ENCODE assay signal across 13 mouse cellular contexts in genomic region chr19:16876458-16876770, GRCm38 (mm10). TPM values are rescaled to one million over a fixed set of nuclear protein-coding genes. Genes with fewer than 3 reads are reported as not detected.
A peak's percentile ranks its signal among the peaks of the same experiment; 100 is the strongest.
DNase-seq lines count a peak whose midpoint lies in the region; ATAC-seq and TF ChIP-seq lines count a peak whose summit lies in the region.
"Had no signal": no experiment of that assay in that cellular context is flagged by ENCODE, and none has a peak within 500 bp of the region (broad histone marks: within the 10 kb centered on the region; RNA-seq: fewer than 3 reads in every experiment).

No protein-coding gene starts in this region.

- no peak for ATAC-seq in hindbrain, embryonic 11.5 days (ENCODE audit: low FRiP score)
- ATAC-seq in hindbrain, embryonic 16.5 days, result no peak
- no peak for ATAC-seq in forebrain, embryonic 15.5 days (replicated peaks)
- no peak for ATAC-seq in midbrain, embryonic 15.5 days (replicated peaks)

- TF ChIP-seq CTCF in left cerebral cortex, adult 2 months (IDR thresholded peaks at IDR 0.05), result no peak

- intact Hi-C loops in left cerebral cortex, adult 2 months (cut with DNase I), result no loop called here

- no peaks in the 10 kb centered on the region for H3K9me3 ChIP-seq in hindbrain, embryonic 11.5 days (ENCODE audit: control insufficient read depth, low read length)
- H3K9me3 ChIP-seq in hindbrain, embryonic 16.5 days (ENCODE audit: control insufficient read depth, low read length), result no peaks in the 10 kb centered on the region
- no peaks in the 10 kb centered on the region for H3K9me3 ChIP-seq in forebrain, embryonic 15.5 days
- no peaks in the 10 kb centered on the region for H3K9me3 ChIP-seq in midbrain, embryonic 15.5 days

- peaks cover 82% of the 10 kb centered on the region for H3K27me3 ChIP-seq in hindbrain, embryonic 11.5 days (ENCODE audit: control insufficient read depth, insufficient read depth, low read length)
- peaks cover 62% of the 10 kb centered on the region for H3K27me3 ChIP-seq in hindbrain, embryonic 16.5 days (replicated peaks; ENCODE audit: control insufficient read depth, insufficient read depth, low read length)
- peaks cover 66% of the 10 kb centered on the region for H3K27me3 ChIP-seq in forebrain, embryonic 15.5 days
- peaks cover 67% of the 10 kb centered on the region for H3K27me3 ChIP-seq in midbrain, embryonic 15.5 days (replicated peaks)
- H3K27me3 ChIP-seq: CH12.LX had no signal

- H3K4me3 ChIP-seq in hindbrain, embryonic 11.5 days (ENCODE audit: low read depth, low read length), result 0 out of 2 replicates have a peak overlapping the region, but pooled peaks have one; percentile 10
- H3K4me3 ChIP-seq in hindbrain, embryonic 16.5 days (ENCODE audit: low read length), result no peak overlapping the region
- H3K4me3 ChIP-seq in forebrain, embryonic 15.5 days, result no peak overlapping the region
- no peak overlapping the region for H3K4me3 ChIP-seq in midbrain, embryonic 15.5 days
- H3K4me3 ChIP-seq in left cerebral cortex, adult 2 months, result no peak overlapping the region

- under 1% methylated on average over 17 of the region's 17 CpGs for WGBS in hindbrain, embryonic 11.5 days
- WGBS in hindbrain, embryonic 16.5 days, result 2% methylated on average over 17 of the region's 17 CpGs
- WGBS in forebrain, embryonic 15.5 days, result 0% methylated on average over 17 of the region's 17 CpGs
- WGBS in midbrain, embryonic 15.5 days, result under 1% methylated on average over 17 of the region's 17 CpGs

- H3K4me1 ChIP-seq in hindbrain, embryonic 11.5 days (replicated peaks; ENCODE audit: control insufficient read depth, insufficient read depth, low read length), result peaks cover 11% of the 10 kb centered on the region
- peaks cover 29% of the 10 kb centered on the region for H3K4me1 ChIP-seq in hindbrain, embryonic 16.5 days (ENCODE audit: control insufficient read depth, insufficient read depth, low read depth, low read length)
- peaks cover 56% of the 10 kb centered on the region for H3K4me1 ChIP-seq in forebrain, embryonic 15.5 days
- H3K4me1 ChIP-seq in midbrain, embryonic 15.5 days, result peaks cover 46% of the 10 kb centered on the region

- peak overlapping the region; percentile 23 for H3K4me2 ChIP-seq in hindbrain, embryonic 11.5 days (replicated peaks; ENCODE audit: low read depth, low read length)
- no peak overlapping the region for H3K4me2 ChIP-seq in hindbrain, embryonic 16.5 days (ENCODE audit: low read length)
- H3K4me2 ChIP-seq in forebrain, embryonic 15.5 days (replicated peaks), result peak overlapping the region; percentile 11; the same call in 1 of the 2 replicates
- H3K4me2 ChIP-seq in midbrain, embryonic 15.5 days, result peak overlapping the region; percentile 17

- no peak overlapping the region for H3K27ac ChIP-seq in hindbrain, embryonic 11.5 days (ENCODE audit: low read depth, low read length)
- H3K27ac ChIP-seq in hindbrain, embryonic 16.5 days (ENCODE audit: low read depth, low read length), result no peak overlapping the region
- H3K27ac ChIP-seq in forebrain, embryonic 15.5 days (replicated peaks), result no peak overlapping the region
- H3K27ac ChIP-seq in midbrain, embryonic 15.5 days, result no peak overlapping the region
- no peak overlapping the region for H3K27ac ChIP-seq in left cerebral cortex, adult 2 months

- peak; percentile 56 for DNase-seq in hindbrain, embryonic 11.5 days (ENCODE audit: low spot score)
- DNase-seq in embryo, embryonic 10.5 days (ENCODE audit: low spot score), result peak; percentile 57
- DNase-seq in left cerebral cortex, adult 2 months (ENCODE audit: extremely low spot score in 1 of 2, low spot score in 2 of 2), result no peak
- DNase-seq in lung, postnatal 10 days, result no peak
- no peak for DNase-seq in ovary, postnatal 14 days (ENCODE audit: low spot score)
- DNase-seq: heart, postnatal 14 days; kidney, postnatal 25 days; right cerebral cortex, postnatal 4 days had no signal

- H3K9ac ChIP-seq in hindbrain, embryonic 11.5 days (ENCODE audit: low read depth, low read length), result no peak overlapping the region
- no peak overlapping the region for H3K9ac ChIP-seq in hindbrain, embryonic 16.5 days (ENCODE audit: low read depth, low read length)
- H3K9ac ChIP-seq in forebrain, embryonic 15.5 days (replicated peaks), result no peak overlapping the region
- no peak overlapping the region for H3K9ac ChIP-seq in midbrain, embryonic 15.5 days

- no peaks in the 10 kb centered on the region for H3K36me3 ChIP-seq in hindbrain, embryonic 11.5 days (ENCODE audit: control insufficient read depth, insufficient read depth, low read length)
- no peaks in the 10 kb centered on the region for H3K36me3 ChIP-seq in hindbrain, embryonic 16.5 days (ENCODE audit: control insufficient read depth, insufficient read depth, low read length)
- H3K36me3 ChIP-seq in forebrain, embryonic 15.5 days, result no peaks in the 10 kb centered on the region
- H3K36me3 ChIP-seq in midbrain, embryonic 15.5 days (replicated peaks), result no peaks in the 10 kb centered on the region

RNA-seq across cellular contexts. Expression of gene Foxb2, which starts 2.8 kb away (rescaled TPM):
- polyA plus RNA-seq in hindbrain, embryonic 11.5 days (2014; fragmentation: Nextera tagmentation; extraction: Ambion mirVana), result 0.11 and 0.39 TPM in 2 replicates
- 0.74 and 1.1 TPM in 2 replicates for polyA plus RNA-seq in hindbrain, embryonic 16.5 days (2015; fragmentation: Nextera tagmentation; extraction: Ambion mirVana)
- polyA plus RNA-seq in forebrain, embryonic 15.5 days (2015; fragmentation: Nextera tagmentation; extraction: Ambion mirVana), result 0.11 TPM in 1 of 2 replicates, not detected in the other
- 0.52 and 0.84 TPM in 2 replicates for polyA plus RNA-seq in midbrain, embryonic 15.5 days (2015; fragmentation: Nextera tagmentation; extraction: Ambion mirVana)
- not detected for total RNA-seq in left cerebral cortex, adult 2 months (2021)
- total RNA-seq: CH12.LX; heart, postnatal 14 days; liver, adult 2 months had no signal
- polyA plus RNA-seq: liver, adult 2 months had no signal

Comparison
In these comparisons a context has a peak if more than half of its experiments do, and no peak if none do; other contexts are left out.
1. DNase-seq: peak in hindbrain, embryonic 11.5 days (single experiment) and embryo, embryonic 10.5 days (single experiment); none in left cerebral cortex, adult 2 months (0 of 2), lung, postnatal 10 days (single experiment) and ovary, postnatal 14 days (single experiment).